Mouse (Mus musculus) forebrain, embryonic 13.5 days (tissue): ENCODE results near the gene Lypd3. TPM values are rescaled to one million over a fixed set of nuclear protein-coding genes. Genes with fewer than 3 reads are reported as not detected.

Experiments
- ATAC-seq: fragments of 200-750 bp; cut with Nextera tagmentation; 2 replicates; pipeline ENCODE4 v1.8.0; 2017
- H3K27ac ChIP-seq: fragments of 300-500 bp; sonication (generic); 2 replicates; pipeline ENCODE4 v1.5.1; 2015; ENCODE audit warnings: inconsistent platforms, mild to moderate bottlenecking, moderate library complexity
- H3K27me3 ChIP-seq: fragments of 300-500 bp; sonication (generic); 2 replicates; pipeline ENCODE4 v1.6.1; 2015; ENCODE audit warnings: mild to moderate bottlenecking, inconsistent platforms
- H3K36me3 ChIP-seq: fragments of 300-500 bp; sonication (generic); 2 replicates; pipeline ENCODE4 v1.6.1; 2015; ENCODE audit warnings: mild to moderate bottlenecking, inconsistent platforms; ENCODE audit not compliant: poor library complexity, severe bottlenecking
- H3K4me1 ChIP-seq: fragments of 300-500 bp; sonication (generic); 2 replicates; pipeline ENCODE4 v1.6.1; 2015; ENCODE audit warnings: inconsistent platforms
- H3K4me2 ChIP-seq: fragments of 300-500 bp; sonication (generic); 2 replicates; pipeline ENCODE4 v1.6.1; 2015; ENCODE audit warnings: inconsistent platforms, mild to moderate bottlenecking, moderate library complexity
- H3K4me3 ChIP-seq: fragments of 300-500 bp; sonication (generic); 2 replicates; pipeline ENCODE4 v1.5.1; 2015; ENCODE audit warnings: mild to moderate bottlenecking, inconsistent platforms
- H3K9ac ChIP-seq: fragments of 300-500 bp; sonication (generic); 2 replicates; pipeline ENCODE4 v1.6.1; 2015; ENCODE audit warnings: mild to moderate bottlenecking, inconsistent platforms
- H3K9me3 ChIP-seq: fragments of 300-500 bp; sonication (generic); replicated peaks from 2 replicates; pipeline ENCODE4 v1.6.1; 2016; ENCODE audit warnings: inconsistent platforms
- WGBS: fragments of 180-500 bp; shearing (Covaris S2); methylation state at CpG from one replicate; pipeline ENCODE4 v1.1.7; 2015; 5-methylcytosine and 5-hydroxymethylcytosine counted together
- polyA plus RNA-seq: library from polyadenylated mRNA; unstranded; fragments of >200 nt; fragmentation: Nextera tagmentation; extraction: Ambion mirVana; gene quantifications from 2 replicates; pipeline ENCODE4 v1.2.1, GENCODE M21; 2015

Lypd3 gene
- polyA plus RNA-seq, 1 experiment from 2014 or later = not detected

- H3K27ac ChIP-seq = no peak overlapping the region
- H3K4me2 ChIP-seq = no peak overlapping the region
- H3K4me1 ChIP-seq = peaks cover 13% of the 10 kb centered on the region
- 79% methylated on average over 15 of the region's 15 CpGs for WGBS
- H3K4me3 ChIP-seq = no peak overlapping the region
- H3K27me3 ChIP-seq = peaks cover 9% of the 10 kb centered on the region; the same call in 1 of the 2 replicates
- H3K36me3 ChIP-seq = no peaks in the 10 kb centered on the region
- H3K9ac ChIP-seq = no peak overlapping the region
- no peaks in the 10 kb centered on the region for H3K9me3 ChIP-seq
- ATAC-seq = no peak
These were observed 36.9 kb upstream of the Lypd3 start for GRCm38 (mm10) chr7:24599211-24600067.

GRCm38 (mm10) chr7:24600941-24601597 is 35.3 kb upstream of the Lypd3 start:
- Histone ChIP-seq H3K27me3 (no peaks in the 10 kb centered on the region), H3K4me3 (peak overlapping the region; percentile 15), H3K9ac (no peak overlapping the region), H3K4me2 (peak overlapping the region; percentile 47), H3K4me1 (peaks cover 7% of the 10 kb centered on the region; the same call in 1 of the 2 replicates), H3K9me3 (no peaks in the 10 kb centered on the region), H3K36me3 (no peaks in the 10 kb centered on the region), H3K27ac (no peak overlapping the region)
- 8% methylated on average over 13 of the region's 13 CpGs for WGBS
- ATAC-seq = peak; percentile 93

DNA sequence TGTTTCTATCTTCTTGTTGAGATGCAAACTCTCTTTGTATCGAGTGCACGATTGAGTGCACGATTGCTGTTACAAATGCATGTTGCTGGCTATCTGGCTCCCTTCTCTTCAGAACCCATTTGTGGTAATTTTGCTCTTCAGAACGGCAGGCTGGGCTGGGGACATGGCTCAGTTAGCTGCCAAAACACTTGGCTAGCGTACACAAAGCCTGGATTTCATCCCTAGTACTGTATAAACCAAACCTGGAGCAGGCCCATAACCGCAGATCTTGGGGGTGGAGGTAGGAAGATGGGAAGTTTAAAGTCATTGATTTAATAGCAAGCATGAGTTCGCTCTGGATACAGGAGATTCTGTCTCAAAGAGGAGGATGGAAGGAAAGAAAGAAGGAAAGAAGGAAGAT is 30.8 kb upstream of the Lypd3 start:
- H3K9me3 ChIP-seq = no peaks in the 10 kb centered on the region
- H3K4me3 ChIP-seq = no peak overlapping the region
- H3K4me2 ChIP-seq = no peak overlapping the region
- peaks cover 17% of the 10 kb centered on the region for H3K27me3 ChIP-seq
- ATAC-seq = no peak
- 0 out of 2 replicates have a peak overlapping the region, but pooled peaks have one; percentile 21 for H3K9ac ChIP-seq
- 86% methylated on average over 7 of the region's 7 CpGs for WGBS
- no peak overlapping the region for H3K27ac ChIP-seq
- H3K36me3 ChIP-seq = no peaks in the 10 kb centered on the region; the same call in 1 of the 2 replicates
- peaks cover 12% of the 10 kb centered on the region for H3K4me1 ChIP-seq

DNA sequence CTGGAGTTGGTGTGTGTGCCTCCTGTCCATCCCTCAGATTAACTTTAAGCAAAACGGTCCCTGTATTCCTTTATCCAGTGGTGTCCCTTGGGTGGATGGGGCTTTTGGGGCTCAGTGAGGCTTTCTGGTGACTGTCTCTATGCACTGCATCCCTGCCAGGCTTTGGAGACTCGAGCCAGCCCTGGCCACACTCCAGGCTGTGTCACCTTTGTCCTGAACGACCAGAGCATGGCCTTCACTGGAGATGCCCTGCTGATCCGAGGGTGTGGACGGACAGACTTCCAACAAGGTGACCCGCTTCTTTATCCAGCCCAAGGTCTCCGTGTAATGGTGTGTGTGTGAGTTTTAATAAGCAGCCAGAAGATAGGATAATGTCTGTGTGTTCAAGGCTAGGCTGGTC is 30.3 kb upstream of the Lypd3 start:
- Histone ChIP-seq H3K36me3 (no peaks in the 10 kb centered on the region; the same call in 1 of the 2 replicates), H3K4me3 (no peak overlapping the region), H3K4me2 (no peak overlapping the region), H3K27ac (no peak overlapping the region), H3K4me1 (peaks cover 17% of the 10 kb centered on the region), H3K27me3 (peaks cover 22% of the 10 kb centered on the region), H3K9me3 (no peaks in the 10 kb centered on the region), H3K9ac (no peak overlapping the region)
- ATAC-seq = no peak
- 73% methylated on average over 7 of the region's 7 CpGs for WGBS

DNA sequence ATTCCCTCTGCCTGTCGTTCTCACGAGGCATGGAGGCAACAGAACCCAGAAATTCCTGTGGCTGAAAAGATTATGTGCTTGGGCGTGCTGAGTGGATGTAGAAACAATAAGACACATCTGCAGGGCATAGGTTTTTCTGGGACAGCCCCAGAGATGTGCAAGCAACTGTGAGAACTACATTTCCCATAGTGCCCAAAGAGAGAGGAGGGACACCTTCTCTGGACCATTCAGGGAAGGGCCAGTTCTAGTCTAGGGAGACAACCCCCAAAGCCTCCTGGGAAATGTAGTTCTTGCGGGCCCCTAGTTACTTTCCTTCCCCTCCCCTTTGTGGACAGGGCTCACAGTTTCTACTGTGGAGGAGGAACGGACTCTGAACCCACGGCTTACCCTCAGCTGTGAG is 28.3 kb upstream of the Lypd3 start:
- Histone ChIP-seq H3K4me2 (no peak overlapping the region), H3K4me1 (peaks cover 24% of the 10 kb centered on the region), H3K4me3 (no peak overlapping the region), H3K9ac (no peak overlapping the region), H3K36me3 (no peaks in the 10 kb centered on the region; the same call in 1 of the 2 replicates), H3K9me3 (no peaks in the 10 kb centered on the region), H3K27ac (no peak overlapping the region), H3K27me3 (peaks cover 42% of the 10 kb centered on the region)
- WGBS = 43% methylated on average over 6 of the region's 6 CpGs
- peak; percentile 80 for ATAC-seq

DNA sequence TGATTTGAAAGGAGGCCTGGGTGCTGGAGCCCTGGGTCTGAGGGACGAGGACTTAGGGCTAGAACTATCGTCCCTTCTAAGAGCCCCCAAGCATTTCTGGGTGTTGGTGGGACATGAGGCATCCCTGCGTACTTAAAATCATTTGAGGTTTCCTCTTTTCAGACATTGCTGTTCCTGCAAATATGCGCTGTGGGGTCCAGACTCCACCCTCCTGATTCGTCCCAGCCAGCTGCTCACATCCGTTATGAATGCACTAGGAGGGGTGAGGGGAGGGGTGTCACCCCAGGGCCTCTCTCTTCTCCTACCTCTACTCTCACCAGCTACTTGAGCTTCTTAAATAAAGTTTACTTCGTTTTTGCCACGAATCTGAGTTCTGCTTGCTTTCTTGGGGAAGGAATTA is 27.8 kb upstream of the Lypd3 start:
- H3K4me1 ChIP-seq = peaks cover 23% of the 10 kb centered on the region
- WGBS = 80% methylated on average over 8 of the region's 8 CpGs
- no peaks in the 10 kb centered on the region; the same call in 1 of the 2 replicates for H3K36me3 ChIP-seq
- no peak overlapping the region for H3K9ac ChIP-seq
- no peak overlapping the region for H3K4me3 ChIP-seq
- no peak overlapping the region for H3K4me2 ChIP-seq
- no peak; the same call in 1 of the 2 replicates for ATAC-seq
- H3K27me3 ChIP-seq = peaks cover 47% of the 10 kb centered on the region
- no peak overlapping the region for H3K27ac ChIP-seq
- no peaks in the 10 kb centered on the region for H3K9me3 ChIP-seq

DNA sequence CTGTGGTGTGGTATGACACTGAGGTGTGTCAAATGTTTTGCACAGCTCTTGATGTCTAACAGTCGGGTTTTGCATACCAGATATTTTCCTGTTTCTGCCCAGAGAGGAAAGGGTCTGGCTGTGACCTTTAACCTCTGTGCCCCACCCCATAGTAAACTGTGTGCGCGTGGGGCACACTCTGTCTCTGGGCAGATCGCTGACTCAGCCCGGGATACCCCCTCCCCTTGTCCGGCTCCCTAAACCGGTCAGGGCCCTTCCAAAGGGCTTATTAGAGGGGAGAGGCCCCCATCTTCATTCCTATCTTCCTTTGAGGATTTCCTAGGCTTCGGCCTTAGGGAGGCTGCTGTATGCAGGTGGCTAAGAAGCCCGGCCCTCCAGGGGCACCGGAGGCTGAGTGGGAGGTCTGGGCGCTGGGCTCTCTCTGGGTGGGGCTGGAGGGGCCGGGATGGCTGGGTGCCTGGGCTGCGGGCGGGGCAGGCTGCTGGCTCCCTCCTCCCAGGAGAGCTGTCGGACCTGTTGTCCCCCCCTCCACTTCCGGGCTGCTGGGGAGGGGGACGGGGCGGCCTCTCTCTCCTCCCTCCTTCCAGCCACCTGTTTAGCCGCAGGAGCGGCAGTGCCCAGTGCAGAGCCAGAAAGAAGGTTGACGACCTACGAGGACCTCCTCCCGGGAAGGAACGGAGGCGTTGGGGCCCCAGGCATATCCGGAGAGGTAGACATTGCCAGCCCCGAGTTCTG is 26.0 kb upstream of the Lypd3 start, which contains the start of gene Phldb3:
TSS of gene Phldb3 (plus strand) at position 620 of the 735 bp plus-strand sequence.
- H3K9ac ChIP-seq = peak within 1 kb of the TSS; percentile 26; the same call in 1 of the 2 replicates
- peak within 1 kb of the TSS; percentile 35 for H3K4me3 ChIP-seq
- H3K36me3 ChIP-seq = no peaks in the 10 kb centered on the region; the same call in 1 of the 2 replicates
- 3% methylated on average over 24 of the region's 27 CpGs for WGBS
- no peaks in the 10 kb centered on the region for H3K9me3 ChIP-seq
- peaks cover 56% of the 10 kb centered on the region for H3K27me3 ChIP-seq
- H3K4me2 ChIP-seq = peak within 1 kb of the TSS; percentile 62
- peaks cover 23% of the 10 kb centered on the region for H3K4me1 ChIP-seq
- H3K27ac ChIP-seq = no peak within 1 kb of the TSS
- peak; percentile 3; the same call in 1 of the 2 replicates for ATAC-seq

DNA sequence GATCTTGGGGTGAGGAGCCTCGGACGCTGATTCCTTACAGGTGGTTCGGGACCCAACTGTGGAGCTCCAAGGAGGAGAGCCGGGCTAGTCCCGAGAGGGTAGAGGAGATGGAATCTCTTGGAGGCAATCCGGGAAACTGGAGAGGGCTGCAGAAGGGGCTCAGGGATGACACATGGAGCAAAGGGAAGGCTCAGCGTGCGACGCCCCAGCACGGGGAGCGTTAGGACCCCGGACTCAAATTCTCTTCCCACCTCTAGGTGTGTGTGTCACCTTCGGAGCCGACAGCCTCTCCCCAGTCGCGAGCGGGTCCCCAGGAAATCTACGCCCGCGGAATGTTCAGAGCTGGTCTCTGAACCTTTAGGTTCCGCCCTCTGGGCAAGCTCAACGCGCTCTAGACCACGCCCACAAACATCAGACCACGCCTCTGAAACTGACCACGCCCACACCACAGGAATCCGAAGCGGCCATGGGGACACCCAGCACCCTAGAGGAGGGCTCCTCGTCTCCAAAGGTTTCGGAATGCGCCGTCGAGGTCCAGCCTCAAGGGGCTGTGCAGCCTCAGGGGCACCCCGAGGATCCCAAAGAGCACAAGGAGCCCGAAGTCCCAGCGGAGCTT is 25.4 kb upstream of the Lypd3 start:
- Histone ChIP-seq H3K36me3 (no peaks in the 10 kb centered on the region; the same call in 1 of the 2 replicates), H3K9ac (peak overlapping the region; percentile 26; the same call in 1 of the 2 replicates), H3K4me2 (peak overlapping the region; percentile 62), H3K4me3 (peak overlapping the region; percentile 35), H3K9me3 (no peaks in the 10 kb centered on the region), H3K27me3 (peaks cover 57% of the 10 kb centered on the region), H3K27ac (no peak overlapping the region), H3K4me1 (peaks cover 23% of the 10 kb centered on the region)
- ATAC-seq = peak; percentile 46
- under 1% methylated on average over 35 of the region's 36 CpGs for WGBS

DNA sequence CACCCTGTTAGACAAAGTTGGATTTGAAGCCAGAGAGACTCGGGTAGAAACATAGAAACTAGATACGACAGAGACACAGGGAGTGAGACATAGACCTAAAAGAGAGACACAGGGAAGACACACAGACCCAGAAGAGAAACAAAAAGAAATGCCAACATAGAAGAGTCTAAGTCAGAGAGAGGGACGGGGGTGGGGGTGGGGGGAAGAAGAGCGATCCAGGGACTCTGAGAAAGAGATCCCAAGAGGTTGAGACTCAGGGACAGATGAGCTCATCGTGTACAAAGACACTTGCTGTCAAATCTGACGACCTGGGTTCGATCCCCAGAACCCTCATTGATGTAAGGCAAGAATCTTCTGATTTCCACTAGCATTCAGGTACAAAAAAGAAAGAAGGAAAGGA is 24.6 kb upstream of the Lypd3 start:
- H3K4me3 ChIP-seq = no peak overlapping the region; the same call in 1 of the 2 replicates
- WGBS = 15% methylated on average over 7 of the region's 7 CpGs
- peaks cover 23% of the 10 kb centered on the region for H3K4me1 ChIP-seq
- no peak overlapping the region for H3K27ac ChIP-seq
- H3K9ac ChIP-seq = no peak overlapping the region
- H3K9me3 ChIP-seq = no peaks in the 10 kb centered on the region
- peaks cover 57% of the 10 kb centered on the region for H3K27me3 ChIP-seq
- no peak for ATAC-seq
- no peaks in the 10 kb centered on the region; the same call in 1 of the 2 replicates for H3K36me3 ChIP-seq
- H3K4me2 ChIP-seq = peak overlapping the region; percentile 62

GRCm38 (mm10) chr7:24612308-24612910 is 23.9 kb upstream of the Lypd3 start:
- Histone ChIP-seq H3K4me1 (peaks cover 23% of the 10 kb centered on the region), H3K4me2 (peak overlapping the region; percentile 24), H3K36me3 (no peaks in the 10 kb centered on the region; the same call in 1 of the 2 replicates), H3K9me3 (no peaks in the 10 kb centered on the region), H3K27ac (no peak overlapping the region), H3K4me3 (0 out of 2 replicates have a peak overlapping the region, but pooled peaks have one; percentile 9), H3K27me3 (peaks cover 57% of the 10 kb centered on the region), H3K9ac (peak overlapping the region; percentile 2; the same call in 1 of the 2 replicates)
- 3% methylated on average over 27 of the region's 27 CpGs for WGBS
- no peak for ATAC-seq

- no peak for ATAC-seq
- Histone ChIP-seq H3K27me3 (peaks cover 47% of the 10 kb centered on the region), H3K9ac (no peak overlapping the region)
These were observed 21.5 kb upstream of the Lypd3 start for GRCm38 (mm10) chr7:24614816-24615215.

More at GRCm38 (mm10) chr7:24614816-24615215, 21.5 kb upstream of the Lypd3 start:
- no peaks in the 10 kb centered on the region for H3K9me3 ChIP-seq
- H3K36me3 ChIP-seq = no peaks in the 10 kb centered on the region
- H3K4me2 ChIP-seq = no peak overlapping the region
- H3K4me1 ChIP-seq = peaks cover 23% of the 10 kb centered on the region
- WGBS = 80% methylated on average over 13 of the region's 13 CpGs
- H3K27ac ChIP-seq = no peak overlapping the region
- no peak overlapping the region for H3K4me3 ChIP-seq
